Mouse (Mus musculus): Measurements from ENCODE around the gene Mcoln3.

Gene Mcoln3

GRCm38 (mm10) chr3:146174215-146174614, 57.0 kb downstream of the Mcoln3 start:
- no peak for DNase-seq (ENCODE audit: low spot score in 2 of 2)

DNA sequence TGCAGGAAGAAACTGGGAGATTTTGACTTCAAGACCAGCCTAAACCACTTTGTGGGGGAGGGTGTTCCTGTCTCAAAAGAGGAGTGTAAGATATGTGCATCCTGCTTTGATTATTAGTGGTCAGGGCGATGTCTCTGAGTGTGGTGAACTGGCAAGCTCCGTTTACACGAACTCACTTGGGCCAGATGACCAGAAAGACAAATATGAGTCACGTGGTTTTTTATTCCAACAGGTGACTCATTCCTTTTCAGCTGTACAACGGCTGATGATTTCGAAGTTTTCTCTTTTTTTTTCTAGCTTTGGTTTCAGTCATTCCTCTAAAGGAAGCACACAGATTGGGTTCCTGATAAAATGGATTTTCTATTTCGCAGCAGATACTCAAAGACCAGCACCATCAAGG, 60.0 kb downstream of the Mcoln3 start:
- DNase-seq (ENCODE audit: low spot score in 2 of 2): no peak

DNA sequence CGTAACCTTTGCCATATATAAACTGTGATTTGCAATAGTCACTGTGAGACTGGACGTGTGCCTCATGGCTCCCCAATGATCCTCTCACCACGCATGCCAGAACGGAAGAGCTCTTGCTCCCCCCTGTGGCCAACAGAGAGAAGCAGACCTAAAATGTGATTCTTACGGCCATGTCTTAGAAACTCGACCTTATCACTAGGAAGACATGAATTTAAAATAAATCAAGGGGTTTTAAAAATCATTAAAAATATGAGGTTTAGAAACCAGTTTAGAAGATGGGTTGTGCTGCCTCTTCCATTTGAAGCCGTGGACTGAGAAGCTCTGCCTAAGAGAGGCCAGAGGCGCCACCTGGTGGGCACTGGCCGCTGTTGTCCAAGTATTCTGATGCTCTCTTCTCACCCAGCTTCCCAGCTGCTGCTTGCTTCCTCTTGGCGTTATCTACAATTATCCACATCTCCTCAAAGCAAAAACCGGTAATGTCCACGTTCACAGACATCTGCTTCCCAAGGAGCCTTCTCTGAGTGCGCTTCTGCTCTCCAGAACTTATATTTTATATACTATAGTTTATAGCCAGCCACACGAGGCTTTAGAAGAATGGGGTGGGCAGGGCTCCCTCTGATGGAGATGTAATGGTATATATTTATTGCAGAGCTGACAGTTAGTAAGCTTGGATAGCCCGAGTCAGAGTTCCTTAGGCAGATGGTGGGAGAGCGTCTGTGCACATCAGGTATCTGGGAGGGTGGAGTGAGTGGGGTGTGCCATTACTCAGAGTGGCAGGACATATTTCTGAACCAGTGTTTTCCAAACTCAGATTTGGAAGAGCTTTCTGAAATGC, 60.7 kb downstream of the Mcoln3 start:
- DNase-seq (ENCODE audit: low spot score in 2 of 2): peak; percentile 58 to 78

GRCm38 (mm10) chr3:146180341-146180740, 63.1 kb downstream of the Mcoln3 start:
- no peak for DNase-seq (ENCODE audit: low spot score in 2 of 2)

- peak; percentile 43 to 71 for DNase-seq (ENCODE audit: low spot score in 2 of 2)
These were observed 63.7 kb downstream of the Mcoln3 start for GRCm38 (mm10) chr3:146180986-146181385.

DNA sequence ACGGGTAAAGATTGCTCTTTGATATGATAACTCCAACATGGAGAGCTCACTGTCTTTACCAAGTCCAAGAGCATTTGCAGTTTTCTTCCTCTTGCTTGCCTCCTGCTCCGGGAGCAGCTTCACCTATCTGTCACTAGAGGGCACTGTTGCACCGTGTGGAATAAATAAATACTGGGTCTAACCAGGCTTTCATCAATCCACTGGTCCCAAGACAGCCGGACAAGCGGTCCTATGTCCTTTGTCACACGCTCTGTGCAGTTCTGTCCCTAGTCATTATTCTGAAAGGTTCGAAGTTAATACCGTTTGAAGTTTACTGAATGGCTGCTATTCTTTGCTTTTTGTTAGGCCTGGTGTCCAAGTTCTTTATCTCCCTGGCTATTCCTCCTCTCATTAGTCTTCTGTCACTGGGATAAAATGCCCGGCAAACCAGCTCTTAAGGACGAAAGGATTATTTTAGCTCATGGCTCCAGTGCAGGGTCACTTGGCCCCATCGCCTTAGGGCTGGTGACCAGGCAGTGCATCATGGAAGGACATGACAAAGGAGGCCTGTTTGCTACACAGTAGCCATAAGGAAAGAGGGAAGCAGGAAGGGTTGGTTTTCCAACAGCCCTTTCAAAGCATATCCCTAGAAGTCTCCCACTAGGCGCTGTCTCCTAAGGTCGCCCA, 67.9 kb downstream of the Mcoln3 start:
- peak in 1 of 2 experiments; percentile 33 for DNase-seq (ENCODE audit: low spot score in 2 of 2)

DNA sequence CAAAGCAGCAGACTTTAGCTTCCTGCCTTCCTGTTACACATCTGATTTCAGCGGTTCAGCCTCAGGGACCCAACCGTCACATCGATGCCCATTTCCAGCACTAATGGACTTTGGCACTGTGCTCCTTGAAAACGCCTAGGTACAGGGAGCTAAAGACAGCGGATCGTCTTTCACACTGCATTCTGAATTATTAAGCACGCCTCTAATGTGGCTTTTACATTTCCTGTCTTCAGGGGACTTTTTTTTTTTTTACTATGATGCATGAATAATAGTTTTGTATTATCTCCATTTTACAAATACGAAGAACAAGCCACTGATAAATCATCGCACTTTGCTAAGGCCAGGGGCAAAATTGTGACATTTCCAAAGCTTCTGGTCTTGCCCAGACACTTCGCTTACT, 68.8 kb downstream of the Mcoln3 start:
- no peak for DNase-seq (ENCODE audit: low spot score in 2 of 2)

DNA sequence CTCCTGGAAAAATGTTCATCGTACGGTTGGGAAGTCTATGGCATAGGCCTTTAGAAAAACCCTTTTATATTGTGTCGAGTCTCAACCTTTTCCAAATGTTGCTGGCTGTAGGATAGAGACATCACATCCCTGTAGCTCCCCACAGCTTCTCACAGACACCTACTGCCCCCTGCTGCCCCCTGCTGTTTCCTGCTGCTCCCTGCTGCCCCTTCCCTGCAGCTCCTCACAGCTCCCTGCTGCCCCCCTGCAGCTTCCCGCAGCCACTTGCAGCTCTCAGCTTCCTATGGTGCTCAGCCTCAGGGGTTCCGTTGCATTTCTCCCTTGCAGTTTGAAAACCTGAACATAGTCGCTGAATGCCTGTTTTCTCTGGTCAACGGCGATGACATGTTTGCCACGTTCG, 72.7 kb downstream of the Mcoln3 start:
- DNase-seq (ENCODE audit: low spot score in 2 of 2): no peak
